Mouse (Mus musculus) MEL (cell line): Measurements from ENCODE around the gene Gpsm2. TPM values are rescaled to one million over a fixed set of nuclear protein-coding genes. Genes with fewer than 3 reads are reported as not detected.

Experiments
- DNase-seq: peaks from one replicate; pipeline ENCODE4 v3.0.0; 2011; ENCODE audit warnings: low read depth, low spot score
- H3K27ac ChIP-seq: 2 replicates; pipeline ENCODE4 v1.5.1; 2012; ENCODE audit warnings: low read depth, mild to moderate bottlenecking, control low read depth, low read length, moderate library complexity; ENCODE audit not compliant: control insufficient read depth
- H3K27me3 ChIP-seq, 2 experiments: fragments of 150-350 bp in 1 of 2; sonication (generic) in 1 of 2; 2 replicates each; pipeline ENCODE4 v1.6.1; 2012; ENCODE audit warnings: low read length in 2 of 2, mild to moderate bottlenecking in 2 of 2, improper control_type of control experiment in 1 of 2, moderate library complexity in 1 of 2; ENCODE audit not compliant: insufficient read depth in 2 of 2, control insufficient read depth in 1 of 2
- H3K36me3 ChIP-seq, 2 experiments: 2 replicates each; pipeline ENCODE4 v1.6.1; 2012 to 2014; ENCODE audit warnings: low read length in 2 of 2, improper control_type of control experiment in 1 of 2, inconsistent platforms in 1 of 2, mild to moderate bottlenecking in 1 of 2; ENCODE audit not compliant: insufficient read depth in 2 of 2, control insufficient read depth in 1 of 2
- H3K4me1 ChIP-seq, 2 experiments: fragments of 150-350 bp in 1 of 2; sonication (generic) in 1 of 2; 2 replicates each; pipeline ENCODE4 v1.6.1; 2012; ENCODE audit warnings: low read length in 2 of 2, improper control_type of control experiment in 1 of 2, mild to moderate bottlenecking in 1 of 2; ENCODE audit not compliant: insufficient read depth in 2 of 2, control insufficient read depth in 1 of 2
- H3K4me3 ChIP-seq, 2 experiments: fragments of 150-350 bp in 1 of 2; sonication (generic) in 1 of 2; 2 replicates each; pipeline ENCODE4 v1.5.1; 2012; ENCODE audit warnings: low read depth in 2 of 2, low read length in 2 of 2, mild to moderate bottlenecking in 2 of 2, moderate library complexity in 2 of 2, control low read depth in 1 of 2, improper control_type of control experiment in 1 of 2; ENCODE audit not compliant: control insufficient read depth in 1 of 2, insufficient read depth in 1 of 2
- H3K79me2 ChIP-seq: 2 replicates; pipeline ENCODE4 v1.6.1; 2012; ENCODE audit warnings: mild to moderate bottlenecking, low read length, moderate library complexity; ENCODE audit not compliant: control insufficient read depth, poor library complexity, insufficient read depth
- H3K9ac ChIP-seq: 2 replicates; pipeline ENCODE4 v1.6.1; 2012; ENCODE audit warnings: low read depth, mild to moderate bottlenecking, control low read depth, low read length, moderate library complexity; ENCODE audit not compliant: control insufficient read depth, poor library complexity, severe bottlenecking
- H3K9me3 ChIP-seq: fragments of 150-350 bp; sonication (generic); replicated peaks from 2 replicates; pipeline ENCODE4 v1.6.1; 2012; ENCODE audit warnings: mild to moderate bottlenecking, low read length, improper control_type of control experiment, moderate library complexity; ENCODE audit not compliant: insufficient read depth
- BHLHE40 ChIP-seq: IDR thresholded peaks from 2 replicates; pipeline ENCODE4 v1.6.1; 2012; ENCODE audit warnings: low read depth, mild to moderate bottlenecking, inconsistent platforms, low read length, improper control_type of control experiment, borderline replicate concordance
- CTCF ChIP-seq, 3 experiments: IDR thresholded peaks in 2 of 3; conservative IDR thresholded peaks in 1 of 3; 2 replicates each; pipeline ENCODE4 v1.5.1; 2011 to 2012; ENCODE audit warnings: low read length in 3 of 3, low read depth in 2 of 3, mild to moderate bottlenecking in 2 of 3, improper control_type of control experiment in 1 of 3, inconsistent platforms in 1 of 3, mixed read lengths in 1 of 3, moderate library complexity in 1 of 3; ENCODE audit not compliant: control insufficient read depth in 1 of 3, insufficient read depth in 1 of 3, poor library complexity in 1 of 3, severe bottlenecking in 1 of 3
- E2F4 ChIP-seq: IDR thresholded peaks from 2 replicates; pipeline ENCODE4 v1.6.1; 2011; ENCODE audit warnings: low read depth, low read length, improper control_type of control experiment, borderline replicate concordance
- KAT2A ChIP-seq: conservative IDR thresholded peaks from 2 replicates; pipeline ENCODE4 v1.6.1; 2012; ENCODE audit warnings: low read depth, low read length, improper control_type of control experiment, inconsistent platforms
- MAX ChIP-seq: IDR thresholded peaks from 2 replicates; pipeline ENCODE4 v1.6.1; 2011; ENCODE audit warnings: low read length, improper control_type of control experiment
- MYC ChIP-seq: IDR thresholded peaks from 2 replicates; pipeline ENCODE4 v1.6.1; 2011; ENCODE audit warnings: low read depth, mild to moderate bottlenecking, low read length, improper control_type of control experiment, moderate library complexity
- POLR2AphosphoS2 ChIP-seq: IDR thresholded peaks from 2 replicates; pipeline ENCODE4 v1.6.1; 2011; ENCODE audit warnings: low read length, improper control_type of control experiment
- RAD21 ChIP-seq: IDR thresholded peaks from 2 replicates; pipeline ENCODE4 v1.6.1; 2011; ENCODE audit warnings: mild to moderate bottlenecking, low read depth, low read length, improper control_type of control experiment
- RCOR1 ChIP-seq: IDR thresholded peaks from 2 replicates; pipeline ENCODE4 v1.6.1; 2012; ENCODE audit warnings: low read depth, mild to moderate bottlenecking, inconsistent platforms, low read length, improper control_type of control experiment
- SMC3 ChIP-seq: IDR thresholded peaks from 2 replicates; pipeline ENCODE4 v1.6.1; 2011; ENCODE audit warnings: low read depth, low read length, improper control_type of control experiment
- ZC3H11A ChIP-seq: IDR thresholded peaks from 2 replicates; pipeline ENCODE4 v1.6.1; 2012; ENCODE audit warnings: low read depth, mild to moderate bottlenecking, inconsistent platforms, low read length, improper control_type of control experiment
- ZNF384 ChIP-seq: IDR thresholded peaks from 2 replicates; pipeline ENCODE4 v1.6.1; 2012; ENCODE audit warnings: low read depth, mild to moderate bottlenecking, inconsistent platforms, low read length, improper control_type of control experiment
- polyA plus RNA-seq, 2 experiments: library from polyadenylated mRNA; stranded (reverse) in 1 of 2; unstranded in 1 of 2; fragments of >175 nt in 1 of 2; fragments of >200 nt in 1 of 2; gene quantifications; 2 replicates each; pipeline versions ENCODE4 v1.2.1 to v1.2.4; 2012; ENCODE audit warnings: low replicate concordance in 2 of 2, low read depth in 1 of 2; ENCODE audit not compliant: insufficient read length in 2 of 2, insufficient read depth in 1 of 2, missing spikeins in 1 of 2
- total RNA-seq: library from RNA; depleted of rRNA; stranded (reverse); fragments of 300-350 nt; gene quantifications from 2 replicates; pipeline ENCODE4 v1.2.3, GENCODE M21; 2012

Gene Gpsm2
- total and polyA plus RNA-seq, 3 experiments: 17.6 to 27.5 TPM; not detected in 1

- H3K9me3 ChIP-seq: no peaks in the 10 kb centered on the region
- H3K9ac ChIP-seq: no peak overlapping the region
These were observed 61.2 kb downstream of the Gpsm2 start for GRCm38 (mm10) chr3:108660941-108661340.

GRCm38 (mm10) chr3:108658612-108659011 is 63.5 kb downstream of the Gpsm2 start:
- H3K27ac ChIP-seq: no peak overlapping the region
- no peak for DNase-seq
- peaks cover 9% of the 10 kb centered on the region for H3K79me2 ChIP-seq
- H3K4me1 ChIP-seq: peaks cover 0 to 2% of the 10 kb centered on the region in 2 experiments; a peak in 1 of 4 replicates
- H3K9me3 ChIP-seq: no peaks in the 10 kb centered on the region
- TF ChIP-seq RCOR1: no peak
- H3K4me3 ChIP-seq: no peak overlapping the region
- no peaks in the 10 kb centered on the region for H3K27me3 ChIP-seq
- no peak overlapping the region for H3K9ac ChIP-seq
- peaks cover 3 to 16% of the 10 kb centered on the region in 2 experiments; a peak in 3 of 4 replicates for H3K36me3 ChIP-seq

More at GRCm38 (mm10) chr3:108660941-108661340, 61.2 kb downstream of the Gpsm2 start:
- peaks cover 1% of the 10 kb centered on the region; the same call in 1 of the 2 replicates for H3K79me2 ChIP-seq
- H3K27me3 ChIP-seq: no peaks in the 10 kb centered on the region
- DNase-seq: peak; percentile 64
- no peaks in the 10 kb centered on the region for H3K4me1 ChIP-seq
- no peak overlapping the region for H3K4me3 ChIP-seq
- no peak overlapping the region for H3K27ac ChIP-seq
- H3K36me3 ChIP-seq: peaks cover 0 to 16% of the 10 kb centered on the region in 2 experiments; a peak in 2 of 4 replicates
- TF ChIP-seq SMC3 (peak; percentile 65), MYC (peak; percentile 64; the same call in 1 of the 2 replicates), RCOR1 (no peak), BHLHE40 (no peak), ZC3H11A (peak; percentile 39; the same call in 1 of the 2 replicates), RAD21 (peak; percentile 46), CTCF (IDR thresholded peaks at IDR 0.05 in 2 of 3, conservative IDR thresholded peaks at IDR 0.05 in 1 of 3; ENCODE audit: control insufficient read depth in 1 of 3, insufficient read depth in 1 of 3, low read depth in 2 of 3, low read length in 3 of 3, poor library complexity in 1 of 3, severe bottlenecking in 1 of 3) (peak; percentile 40 to 67 (median 60); a peak in 5 of 6 replicates), KAT2A (no peak), E2F4 (no peak), POLR2AphosphoS2 (no peak)

GRCm38 (mm10) chr3:108655486-108655885 is 66.6 kb downstream of the Gpsm2 start:
- TF ChIP-seq ZNF384: peak; percentile 43; the same call in 1 of the 2 replicates
- no peak for TF ChIP-seq MAX
- TF ChIP-seq, all 39 proteins: peak for 1
- no peak overlapping the region for H3K9ac ChIP-seq
- no peak overlapping the region for H3K4me3 ChIP-seq
- H3K36me3 ChIP-seq: peaks cover 0 to 3% of the 10 kb centered on the region in 2 experiments; a peak in 1 of 4 replicates
- no peaks in the 10 kb centered on the region for H3K27me3 ChIP-seq
- no peak overlapping the region for H3K27ac ChIP-seq
- no peaks in the 10 kb centered on the region for H3K9me3 ChIP-seq
- peaks cover 9% of the 10 kb centered on the region for H3K79me2 ChIP-seq
- H3K4me1 ChIP-seq: peaks cover 0 to 2% of the 10 kb centered on the region in 2 experiments; a peak in 2 of 4 replicates
- DNase-seq: peak; percentile 19
